Comparison of ENCODE assay signal across 1 mouse cellular context in the genomic region with DNA sequence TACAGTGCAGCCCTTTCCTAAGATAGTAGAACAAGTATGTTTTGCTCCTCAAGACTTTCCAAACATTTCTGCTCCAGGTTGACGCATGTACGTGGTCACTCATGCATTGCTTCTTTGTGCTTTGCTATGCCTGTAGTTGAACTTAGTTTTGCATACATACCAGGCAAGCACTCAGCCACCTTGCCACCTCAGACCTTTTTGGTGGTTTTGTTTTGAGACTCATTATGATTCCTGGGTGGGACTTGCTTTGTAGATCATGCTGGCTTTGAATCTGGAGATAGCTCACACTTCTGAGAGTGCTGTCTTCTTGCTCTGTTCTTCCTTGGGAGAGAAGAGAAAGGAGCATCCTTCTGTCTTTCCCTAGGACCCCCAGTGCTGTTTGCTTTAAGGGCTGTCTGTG.
TF ChIP-seq lines count a peak whose summit lies in the region.

No protein-coding gene starts in this region.

TF ChIP-seq in CH12.LX, 34 proteins besides CTCF, POLR2A, EP300 and RAD21 (continued from another document):
- TF ChIP-seq BHLHE40 (IDR thresholded peaks at IDR 0.05; ENCODE audit: low read depth, low read length) (0 out of 2 replicates have a peak, but pooled peaks have one; percentile 13), JUND (conservative IDR thresholded peaks at IDR 0.05; ENCODE audit: low read depth, low read length) (no peak), POLR2AphosphoS2 (IDR thresholded peaks at IDR 0.05; ENCODE audit: low read depth, low read length) (no peak), TBP (conservative IDR thresholded peaks at IDR 0.05; ENCODE audit: low read depth, low read length) (no peak), USF1 (IDR thresholded peaks at IDR 0.05; ENCODE audit: low read depth, low read length) (no peak), MAZ (IDR thresholded peaks at IDR 0.05; ENCODE audit: low read depth, low read length) (no peak), SMC3 (IDR thresholded peaks at IDR 0.05; ENCODE audit: low read depth, low read length) (no peak), RCOR1 (conservative IDR thresholded peaks at IDR 0.05; ENCODE audit: low read depth, low read length) (no peak), UBTF (IDR thresholded peaks at IDR 0.05; ENCODE audit: low read depth, low read length) (no peak), TCF12 (IDR thresholded peaks at IDR 0.05; ENCODE audit: low read depth, low read length) (no peak), HCFC1 (IDR thresholded peaks at IDR 0.05; ENCODE audit: low read depth, low read length) (no peak), JUN (IDR thresholded peaks at IDR 0.05; ENCODE audit: insufficient read depth, low read depth, low read length) (no peak), USF2 (conservative IDR thresholded peaks at IDR 0.05; ENCODE audit: low read depth, low read length) (no peak), ZC3H11A (IDR thresholded peaks at IDR 0.05; ENCODE audit: low read depth, low read length) (no peak)
